Mouse (Mus musculus) liver, embryonic 12.5 days (tissue): ENCODE results near the gene Klhl3. TPM values are rescaled to one million over a fixed set of nuclear protein-coding genes. Genes with fewer than 3 reads are reported as not detected.
A peak's percentile ranks its signal among the peaks of the same experiment; 100 is the strongest.
"Not testable (repeated sequence)": the region's sequence is repeated elsewhere in the genome, so short reads cannot be mapped to it uniquely, and the experiment has no call there.

Source experiments
- ATAC-seq: fragments of 200-750 bp; cut with Nextera tagmentation; 2 replicates; pipeline ENCODE4 v1.8.0; 2017; ENCODE audit warnings: moderate number of reproducible peaks, mild to moderate bottlenecking, moderate library complexity
- H3K27ac ChIP-seq: fragments of 300-500 bp; sonication (generic); 2 replicates; pipeline ENCODE4 v1.5.1; 2016; ENCODE audit warnings: mild to moderate bottlenecking
- H3K27me3 ChIP-seq: fragments of 300-500 bp; sonication (generic); replicated peaks from 2 replicates; pipeline ENCODE4 v1.6.1; 2016; ENCODE audit warnings: mild to moderate bottlenecking, moderate library complexity
- H3K36me3 ChIP-seq: fragments of 300-500 bp; sonication (generic); 2 replicates; pipeline ENCODE4 v1.6.1; 2016; ENCODE audit warnings: mild to moderate bottlenecking, moderate library complexity
- H3K4me1 ChIP-seq: fragments of 300-500 bp; sonication (generic); 2 replicates; pipeline ENCODE4 v1.6.1; 2016
- H3K4me2 ChIP-seq: fragments of 300-500 bp; sonication (generic); 2 replicates; pipeline ENCODE4 v1.6.1; 2016; ENCODE audit warnings: mild to moderate bottlenecking, moderate library complexity
- H3K4me3 ChIP-seq: fragments of 300-500 bp; sonication (generic); 2 replicates; pipeline ENCODE4 v1.5.1; 2016; ENCODE audit warnings: mild to moderate bottlenecking, moderate library complexity
- H3K9ac ChIP-seq: fragments of 300-500 bp; sonication (generic); 2 replicates; pipeline ENCODE4 v1.6.1; 2016; ENCODE audit warnings: mild to moderate bottlenecking, moderate library complexity
- H3K9me3 ChIP-seq: fragments of 300-500 bp; sonication (generic); replicated peaks from 2 replicates; pipeline ENCODE4 v1.6.1; 2016; ENCODE audit warnings: mild to moderate bottlenecking, moderate library complexity
- WGBS: fragments of 180-500 bp; shearing (Covaris S2); methylation state at CpG from one replicate; pipeline ENCODE4 v1.1.7; 2016; ENCODE audit not compliant: insufficient replicate concordance; 5-methylcytosine and 5-hydroxymethylcytosine counted together
- polyA plus RNA-seq: library from polyadenylated mRNA; unstranded; fragments of >200 nt; fragmentation: Nextera tagmentation; extraction: Ambion mirVana; gene quantifications from 2 replicates; pipeline ENCODE4 v1.2.1, GENCODE M21; 2016

The Klhl3 gene
- polyA plus RNA-seq, 1 experiment from 2014 or later = 1.3 TPM

DNA sequence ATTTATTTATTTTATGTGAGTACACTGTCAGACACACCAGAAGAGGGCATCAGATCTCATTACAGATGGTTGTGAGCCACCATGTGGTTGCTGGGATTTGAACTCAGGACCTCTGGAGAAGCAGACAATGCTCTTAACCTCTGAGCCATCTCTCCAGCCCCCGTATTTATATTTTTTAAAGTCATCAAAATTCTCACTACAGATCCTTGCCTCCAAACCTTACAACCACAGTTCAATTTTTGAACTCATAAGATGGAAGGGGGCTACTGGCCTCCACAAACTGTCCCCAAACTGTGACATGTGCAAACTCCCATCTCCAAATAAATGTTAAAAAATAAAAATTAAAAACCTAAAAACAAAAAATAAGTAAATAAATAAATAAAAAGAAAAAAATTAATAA lies 34.4 kb upstream of the Klhl3 start:
- H3K9me3 ChIP-seq = 0 out of 2 replicates have a peak, but pooled peaks cover 4% of the 10 kb centered on the region
- no peaks in the 10 kb centered on the region for H3K36me3 ChIP-seq
- no peak for ATAC-seq
- H3K4me2 ChIP-seq = peak overlapping the region; percentile 76; the same call in 1 of the 2 replicates
- H3K9ac ChIP-seq = no peak overlapping the region
- 67% methylated on average over 1 of the region's 1 CpGs for WGBS
- peaks cover 16% of the 10 kb centered on the region; the same call in 1 of the 2 replicates for H3K4me1 ChIP-seq
- no peak overlapping the region for H3K27ac ChIP-seq
- H3K4me3 ChIP-seq = no peak overlapping the region
- H3K27me3 ChIP-seq = peaks cover 7% of the 10 kb centered on the region; the same call in 1 of the 2 replicates

DNA sequence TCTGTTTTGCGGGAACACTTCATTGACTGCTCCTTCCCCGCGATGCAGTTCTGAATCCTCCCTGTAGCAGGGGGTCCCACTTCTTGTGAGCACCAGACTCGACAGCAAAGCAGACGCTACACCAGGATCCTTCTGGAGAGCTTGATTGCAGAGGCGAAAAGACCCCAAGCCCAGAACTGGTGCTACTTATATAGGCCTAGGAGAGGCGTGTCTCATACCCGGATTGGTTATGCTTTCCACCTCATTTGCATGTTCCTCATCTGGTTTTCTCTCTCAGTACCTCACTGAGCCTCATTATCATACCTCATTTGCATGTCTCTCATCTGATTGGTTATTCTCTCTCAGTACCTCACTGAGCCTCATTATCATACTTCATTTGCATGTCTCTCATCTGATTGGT lies 33.2 kb upstream of the Klhl3 start:
- H3K4me1 ChIP-seq = peaks cover 16% of the 10 kb centered on the region; the same call in 1 of the 2 replicates
- not testable (repeated sequence) for H3K27me3 ChIP-seq, H3K4me3 ChIP-seq, H3K4me2 ChIP-seq, H3K9me3 ChIP-seq, H3K9ac ChIP-seq, H3K27ac ChIP-seq, H3K36me3 ChIP-seq, ATAC-seq
- WGBS = 90% methylated on average over 8 of the region's 8 CpGs

DNA sequence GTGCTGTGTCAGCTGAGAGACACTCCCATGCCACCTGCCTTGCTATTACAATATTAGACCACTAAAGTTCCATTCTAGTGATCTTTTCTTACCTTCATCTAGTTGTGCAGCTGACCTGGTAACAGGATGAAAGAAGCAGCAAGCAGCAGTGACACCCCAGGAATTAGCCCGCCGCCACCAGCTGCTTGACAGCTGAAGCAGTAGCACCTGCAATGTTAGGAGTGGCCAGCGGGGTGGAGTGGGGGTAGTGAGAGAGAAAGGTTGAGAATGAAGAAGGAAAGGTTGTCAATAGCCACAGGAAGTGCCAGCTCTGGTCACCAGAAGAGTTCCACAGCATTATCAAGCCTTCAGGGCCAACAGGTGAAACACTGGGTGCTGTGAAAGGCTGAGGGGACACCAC lies 18.3 kb upstream of the Klhl3 start:
- H3K27me3 ChIP-seq = no peaks in the 10 kb centered on the region
- peaks cover 6% of the 10 kb centered on the region for H3K9me3 ChIP-seq
- no peak for ATAC-seq
- peaks cover 10% of the 10 kb centered on the region for H3K4me1 ChIP-seq
- H3K4me3 ChIP-seq = no peak overlapping the region
- no peak overlapping the region for H3K4me2 ChIP-seq
- no peak overlapping the region for H3K27ac ChIP-seq
- H3K9ac ChIP-seq = no peak overlapping the region
- H3K36me3 ChIP-seq = peaks cover 7% of the 10 kb centered on the region
- WGBS = 62% methylated on average over 3 of the region's 3 CpGs

DNA sequence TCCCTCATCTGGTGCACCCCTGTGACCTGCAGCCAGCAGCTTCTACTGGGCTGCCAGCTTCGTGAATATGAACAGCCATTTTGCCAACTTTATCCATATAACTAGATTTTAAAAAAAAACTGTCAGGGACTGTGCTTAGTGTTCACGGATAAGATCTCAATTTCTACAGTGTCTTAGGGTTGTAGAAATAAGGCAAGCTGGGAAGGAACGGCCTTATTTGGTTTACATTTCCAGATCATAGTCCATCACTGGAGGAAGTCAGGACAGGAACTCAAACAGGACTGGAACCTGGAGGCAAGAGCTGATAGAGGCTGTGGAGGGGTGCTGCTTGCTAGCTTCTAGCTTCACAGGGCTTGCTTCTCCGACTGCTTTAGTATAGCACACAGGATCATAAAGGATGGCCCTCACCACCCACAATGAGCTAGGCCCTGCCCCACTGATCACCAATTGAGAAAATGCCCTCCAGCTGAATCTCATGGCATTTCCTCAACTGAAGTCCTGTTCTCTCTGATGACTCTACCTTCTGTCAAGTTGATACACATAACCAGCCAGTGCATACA lies 16.4 kb upstream of the Klhl3 start:
- Histone ChIP-seq H3K27ac (peak overlapping the region; percentile 98), H3K9me3 (no peaks in the 10 kb centered on the region), H3K4me1 (peaks cover 24% of the 10 kb centered on the region), H3K36me3 (peaks cover 23% of the 10 kb centered on the region), H3K27me3 (no peaks in the 10 kb centered on the region), H3K4me3 (peak overlapping the region; percentile 97), H3K9ac (peak overlapping the region; percentile 100), H3K4me2 (peak overlapping the region; percentile 80)
- no peak; the same call in 1 of the 2 replicates for ATAC-seq
- WGBS = 14% methylated on average over 4 of the region's 4 CpGs

DNA sequence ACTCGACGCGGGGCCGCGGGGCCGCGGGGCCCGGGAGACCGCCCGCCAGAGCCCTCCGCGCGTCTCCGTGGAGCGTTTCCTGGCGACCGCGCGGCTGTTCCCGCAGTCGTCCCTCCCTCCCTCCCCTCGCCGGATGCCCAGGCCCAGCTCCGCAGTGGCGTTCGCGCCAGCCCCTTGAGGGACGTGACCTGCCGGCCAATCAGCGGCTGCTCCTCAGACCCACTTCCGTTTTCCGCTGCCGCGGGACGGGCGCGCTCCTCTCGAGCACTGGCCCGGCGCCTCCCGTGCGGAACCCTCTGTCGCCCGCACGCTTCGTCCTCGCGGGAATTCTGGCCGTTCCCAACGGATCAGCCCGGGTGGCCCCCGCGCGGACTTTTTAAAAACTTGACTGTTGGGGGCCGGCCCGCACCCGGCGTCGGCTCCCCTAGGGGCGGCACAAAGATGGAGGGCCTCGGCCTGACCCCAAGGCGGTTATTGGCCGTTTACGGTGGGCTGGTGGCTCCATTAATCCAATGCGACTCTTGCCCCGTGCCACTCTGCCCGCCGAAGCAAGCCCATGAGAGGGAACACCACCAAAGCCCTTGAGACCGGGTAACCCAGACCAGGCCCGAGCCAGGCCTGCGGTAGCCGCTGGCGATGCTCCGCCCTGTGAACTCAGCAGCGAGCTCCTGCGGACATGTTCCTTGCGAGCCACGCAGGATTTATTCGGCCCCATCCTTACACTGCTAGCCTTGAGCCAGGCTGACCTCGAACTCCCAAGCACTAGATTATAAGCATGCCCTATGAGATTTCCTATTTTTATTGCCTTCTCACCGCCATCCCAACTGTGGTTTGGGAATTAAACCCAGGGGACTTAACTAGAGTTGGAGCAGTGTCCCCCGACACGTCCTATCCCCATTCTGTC lies 15.6 kb upstream of the Klhl3 start:
- peak overlapping the region; percentile 98 for H3K27ac ChIP-seq
- no peaks in the 10 kb centered on the region for H3K27me3 ChIP-seq
- under 1% methylated on average over 83 of the region's 83 CpGs for WGBS
- peaks cover 26% of the 10 kb centered on the region for H3K36me3 ChIP-seq
- no peaks in the 10 kb centered on the region for H3K9me3 ChIP-seq
- H3K4me1 ChIP-seq = peaks cover 32% of the 10 kb centered on the region
- peak overlapping the region; percentile 100 for H3K9ac ChIP-seq
- ATAC-seq = peak; percentile 94
- H3K4me3 ChIP-seq = peak overlapping the region; percentile 97
- H3K4me2 ChIP-seq = peak overlapping the region; percentile 80

DNA sequence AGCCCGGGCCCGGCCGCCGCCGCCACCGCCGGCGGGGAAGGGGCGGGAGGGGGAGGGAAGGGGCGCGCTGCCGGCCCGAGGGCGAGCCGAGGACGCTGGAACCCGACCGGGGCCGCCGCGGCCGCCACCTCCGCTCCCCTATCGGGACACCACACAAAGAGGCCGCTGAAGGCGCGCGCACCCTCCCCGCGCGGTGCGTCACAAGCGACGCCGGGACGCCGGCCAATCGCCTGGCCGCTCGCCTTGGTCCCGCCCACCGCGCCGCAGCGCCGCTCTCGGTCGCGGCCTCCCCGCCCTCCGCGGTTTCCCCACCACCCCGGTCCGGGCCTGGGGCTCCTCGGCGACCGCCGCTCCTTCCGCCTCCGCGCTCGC lies 15.0 kb upstream of the Klhl3 start, which contains the start of gene Hnrnpa0:
Gene Hnrnpa0 (minus strand): TSS at position 161 of the 372 bp plus-strand sequence.
- ATAC-seq = peak; percentile 89
- H3K4me1 ChIP-seq = peaks cover 34% of the 10 kb centered on the region
- H3K4me3 ChIP-seq = peak within 1 kb of the TSS; percentile 97
- peaks cover 26% of the 10 kb centered on the region for H3K36me3 ChIP-seq
- peak within 1 kb of the TSS; percentile 100 for H3K9ac ChIP-seq
- 1% methylated on average over 49 of the region's 62 CpGs for WGBS
- no peaks in the 10 kb centered on the region for H3K9me3 ChIP-seq
- peak within 1 kb of the TSS; percentile 80 for H3K4me2 ChIP-seq
- peak within 1 kb of the TSS; percentile 98 for H3K27ac ChIP-seq
- no peaks in the 10 kb centered on the region for H3K27me3 ChIP-seq

DNA sequence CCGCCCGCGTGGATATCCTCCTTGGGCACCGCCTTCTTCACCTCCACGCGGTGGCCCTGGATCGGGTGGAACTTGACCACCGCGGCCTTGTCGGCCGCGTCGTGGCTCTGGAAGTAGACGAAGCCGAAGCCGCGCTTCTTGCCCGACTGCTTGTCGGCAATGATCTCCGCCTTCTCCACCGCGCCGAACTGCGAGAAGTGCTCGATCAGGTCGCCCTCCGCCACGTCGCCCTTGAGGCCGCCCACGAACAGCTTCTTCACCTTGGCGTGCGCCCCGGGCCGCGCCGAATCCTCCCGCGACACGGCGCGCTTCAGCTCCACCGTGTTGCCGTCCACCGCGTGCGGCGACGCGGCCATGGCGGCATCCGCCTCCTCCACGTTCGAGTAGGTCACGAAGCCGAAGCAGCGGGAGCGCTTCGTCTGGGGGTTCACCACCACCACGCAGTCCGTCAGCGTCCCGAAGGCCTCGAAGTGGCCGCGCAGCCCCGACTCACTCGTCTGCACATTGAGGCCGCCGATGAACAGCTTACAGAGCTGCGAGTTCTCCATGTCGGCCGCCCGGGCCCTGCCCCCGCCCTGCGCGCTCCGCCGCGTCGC lies 14.5 kb upstream of the Klhl3 start:
- H3K9ac ChIP-seq = peak overlapping the region; percentile 100
- peaks cover 26% of the 10 kb centered on the region for H3K36me3 ChIP-seq
- H3K27me3 ChIP-seq = no peaks in the 10 kb centered on the region
- H3K4me2 ChIP-seq = peak overlapping the region; percentile 80
- 2% methylated on average over 81 of the region's 81 CpGs for WGBS
- peak; percentile 28 for ATAC-seq
- peak overlapping the region; percentile 97 for H3K4me3 ChIP-seq
- peaks cover 34% of the 10 kb centered on the region for H3K4me1 ChIP-seq
- no peaks in the 10 kb centered on the region for H3K9me3 ChIP-seq
- H3K27ac ChIP-seq = peak overlapping the region; percentile 98

DNA sequence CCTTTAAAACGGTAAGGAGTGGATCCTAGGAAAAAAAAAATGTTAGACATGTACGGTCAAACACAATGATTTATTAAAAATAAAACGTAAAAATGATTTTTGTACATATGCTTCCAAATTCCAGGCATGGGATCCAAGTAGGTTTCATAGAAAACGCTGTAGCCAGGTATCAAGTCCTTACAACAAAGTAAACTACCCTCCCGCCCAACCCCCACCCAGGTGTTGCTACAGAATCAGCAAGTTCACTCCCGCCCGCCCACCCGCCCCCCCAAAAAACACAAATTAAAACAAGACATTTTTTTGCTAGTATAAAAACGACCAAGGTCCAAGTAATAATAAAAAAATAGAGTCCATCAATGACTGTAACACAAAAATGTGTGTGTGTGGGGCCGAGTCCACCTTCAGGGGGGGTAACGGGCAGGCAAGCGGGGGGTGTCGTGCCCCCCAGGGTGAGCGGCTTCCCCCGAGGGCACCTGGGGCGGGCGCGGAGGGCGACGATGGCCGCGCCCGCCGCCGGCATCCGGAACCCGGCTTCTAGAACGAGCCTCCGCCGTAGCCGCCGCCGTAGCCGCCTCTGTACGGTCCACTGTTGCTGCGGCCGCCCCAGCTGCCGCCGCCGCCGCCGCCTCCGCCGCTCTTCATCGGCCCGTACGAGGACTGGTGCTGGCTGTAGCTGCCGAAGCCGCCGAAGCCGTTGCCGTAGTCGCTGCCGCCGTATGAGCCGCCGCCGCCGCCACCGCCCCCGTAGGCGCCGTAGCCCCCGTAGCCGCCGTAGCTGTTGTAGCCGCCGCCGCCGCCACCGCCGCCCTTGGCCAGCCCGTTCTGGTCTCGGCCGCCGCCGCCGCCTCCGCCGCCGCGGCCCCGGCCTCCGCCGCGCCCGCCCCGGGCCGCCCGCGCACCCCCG lies 13.7 kb upstream of the Klhl3 start:
- no peak for ATAC-seq
- H3K4me3 ChIP-seq = peak overlapping the region; percentile 97
- H3K36me3 ChIP-seq = peaks cover 26% of the 10 kb centered on the region
- peak overlapping the region; percentile 100 for H3K9ac ChIP-seq
- 1% methylated on average over 39 of the region's 92 CpGs for WGBS
- peak overlapping the region; percentile 98 for H3K27ac ChIP-seq
- peaks cover 34% of the 10 kb centered on the region for H3K4me1 ChIP-seq
- no peaks in the 10 kb centered on the region for H3K9me3 ChIP-seq
- H3K27me3 ChIP-seq = no peaks in the 10 kb centered on the region
- peak overlapping the region; percentile 80 for H3K4me2 ChIP-seq

DNA sequence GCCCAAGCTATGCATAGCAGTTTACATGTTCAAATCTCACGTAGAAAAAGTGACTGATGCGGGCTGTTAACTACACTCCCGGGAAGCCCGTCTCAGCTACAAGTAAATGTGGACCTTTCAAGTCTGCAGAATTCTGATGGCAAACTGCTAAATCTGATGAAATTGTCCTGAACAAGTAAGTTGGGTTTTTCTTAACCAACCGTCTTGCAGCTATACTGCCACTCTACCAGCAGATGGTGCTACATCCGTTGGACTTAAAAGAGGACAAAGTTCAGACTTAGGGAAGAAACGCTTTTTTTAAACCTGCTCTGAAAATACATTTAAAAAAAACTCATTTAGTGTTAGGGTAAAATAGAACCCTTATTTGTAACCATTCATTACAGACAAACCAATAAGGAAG lies 12.7 kb upstream of the Klhl3 start:
- Histone ChIP-seq H3K9me3 (no peaks in the 10 kb centered on the region), H3K4me3 (peak overlapping the region; percentile 97), H3K9ac (peak overlapping the region; percentile 46; the same call in 1 of the 2 replicates), H3K36me3 (peaks cover 26% of the 10 kb centered on the region), H3K4me2 (peak overlapping the region; percentile 80), H3K27me3 (no peaks in the 10 kb centered on the region), H3K4me1 (peaks cover 34% of the 10 kb centered on the region), H3K27ac (no peak overlapping the region)
- ATAC-seq = no peak
- WGBS = 28% methylated on average over 7 of the region's 7 CpGs

DNA sequence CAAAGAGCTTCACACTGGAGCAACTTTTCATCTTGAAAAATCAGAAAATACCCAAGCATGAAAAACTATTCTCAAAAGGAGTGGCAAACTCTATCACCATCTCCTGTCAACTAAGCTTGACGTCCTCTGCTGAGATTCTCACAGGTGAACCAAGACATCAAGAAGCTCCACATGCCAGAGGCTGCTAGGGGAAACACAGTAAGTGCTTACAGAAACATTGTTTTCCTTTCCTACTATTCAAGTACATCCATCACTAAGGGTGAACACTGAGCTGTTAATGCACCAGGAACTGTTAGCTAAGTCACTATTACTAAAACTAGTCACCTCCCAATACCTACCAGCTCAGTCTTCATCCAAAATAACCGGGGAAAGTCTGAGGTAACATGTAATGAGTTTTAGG lies 11.6 kb upstream of the Klhl3 start:
- WGBS = 51% methylated on average over 2 of the region's 2 CpGs
- H3K9ac ChIP-seq = no peak overlapping the region
- H3K27me3 ChIP-seq = no peaks in the 10 kb centered on the region
- H3K4me1 ChIP-seq = peaks cover 31% of the 10 kb centered on the region
- no peak overlapping the region; the same call in 1 of the 2 replicates for H3K4me3 ChIP-seq
- H3K9me3 ChIP-seq = no peaks in the 10 kb centered on the region
- peaks cover 26% of the 10 kb centered on the region for H3K36me3 ChIP-seq
- H3K27ac ChIP-seq = no peak overlapping the region
- ATAC-seq = no peak
- peak overlapping the region; percentile 80 for H3K4me2 ChIP-seq

DNA sequence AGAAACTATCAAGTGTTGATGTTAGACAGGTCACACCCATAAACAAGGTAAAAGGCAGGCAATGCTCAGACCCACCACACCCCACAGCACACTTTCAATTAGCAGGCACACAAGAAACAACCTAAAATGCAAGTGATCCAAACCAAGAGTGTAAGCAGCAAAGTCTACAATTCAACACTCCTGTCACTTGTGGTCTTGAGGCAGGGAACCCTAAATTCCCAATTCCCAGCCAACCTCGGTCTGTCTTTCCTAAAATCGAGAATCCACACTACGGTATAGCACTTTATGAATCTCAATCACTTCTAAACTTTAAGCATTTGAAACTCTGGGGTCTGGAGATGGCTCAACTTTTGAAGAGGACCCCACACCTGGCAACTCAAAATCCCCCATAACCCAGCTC lies 10.9 kb upstream of the Klhl3 start:
- H3K4me2 ChIP-seq = no peak overlapping the region

More for the DNA sequence above, 10.9 kb upstream of the Klhl3 start:
- Histone ChIP-seq H3K27ac (peak overlapping the region; percentile 6; the same call in 1 of the 2 replicates), H3K4me1 (peaks cover 24% of the 10 kb centered on the region), H3K36me3 (peaks cover 26% of the 10 kb centered on the region), H3K4me3 (no peak overlapping the region), H3K9me3 (no peaks in the 10 kb centered on the region), H3K27me3 (no peaks in the 10 kb centered on the region), H3K9ac (no peak overlapping the region; the same call in 1 of the 2 replicates)
- 76% methylated on average over 3 of the region's 3 CpGs for WGBS
- no peak for ATAC-seq
